Mouse (Mus musculus) fibroblast of lung, adult 2 months (primary cell): ENCODE results near the gene Ndufaf7.

Experiments
- DNase-seq: peaks from one replicate; pipeline ENCODE4 v3.0.0-alpha.2; 2011; ENCODE audit warnings: low read depth

Gene Ndufaf7

GRCm38 (mm10) chr17:78936466-78937228, at the start of gene Ndufaf7, which contains the start of gene Cebpz:
Gene Ndufaf7 (plus strand): TSS chr17:78937136.
Gene Cebpz (minus strand): TSS chr17:78937066.
- peak; percentile 92 for DNase-seq

DNA sequence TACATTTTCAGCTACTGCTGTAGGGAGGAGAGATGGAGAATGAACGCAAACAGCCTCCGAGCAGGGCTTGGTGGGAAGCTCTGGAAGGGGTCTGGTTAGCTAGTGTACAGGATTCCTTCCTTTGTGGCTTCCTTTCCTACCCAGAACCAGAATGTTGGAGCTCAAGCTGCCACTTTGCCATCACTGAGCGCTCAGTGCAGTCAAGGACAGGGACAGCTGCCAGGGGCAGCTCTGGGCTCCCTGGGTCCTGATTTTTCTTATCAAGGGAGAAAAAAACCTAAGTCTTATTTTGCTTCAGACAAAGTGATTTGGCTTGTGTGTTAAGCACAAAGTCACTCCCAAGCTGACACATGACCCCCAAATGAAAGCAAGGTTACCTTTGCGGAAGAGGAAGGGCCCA, 48.4 kb upstream of the Ndufaf7 start:
- no peak for DNase-seq

DNA sequence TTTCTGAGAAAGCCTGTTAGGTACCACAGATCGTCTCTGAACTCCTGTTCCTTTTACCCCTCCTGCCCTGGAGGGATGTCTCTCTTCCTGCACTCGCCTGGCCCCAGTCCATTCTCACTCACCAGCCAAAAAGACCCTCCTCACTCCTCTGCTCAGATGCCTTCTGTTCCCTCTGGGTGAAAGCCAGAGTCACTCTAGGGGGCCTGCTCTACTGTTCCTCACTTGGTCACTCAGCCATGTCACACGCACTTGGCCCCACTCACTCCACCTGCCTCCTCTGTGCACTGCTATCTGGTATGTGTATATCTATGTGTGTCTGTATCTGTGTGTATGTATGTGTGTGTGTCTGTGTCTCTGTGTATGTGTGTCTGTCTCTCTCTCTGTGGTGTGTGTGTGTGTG, 47.8 kb upstream of the Ndufaf7 start:
- DNase-seq = no peak

- no peak for DNase-seq
Measured at GRCm38 (mm10) chr17:78891020-78891419, 45.9 kb upstream of the Ndufaf7 start.

DNA sequence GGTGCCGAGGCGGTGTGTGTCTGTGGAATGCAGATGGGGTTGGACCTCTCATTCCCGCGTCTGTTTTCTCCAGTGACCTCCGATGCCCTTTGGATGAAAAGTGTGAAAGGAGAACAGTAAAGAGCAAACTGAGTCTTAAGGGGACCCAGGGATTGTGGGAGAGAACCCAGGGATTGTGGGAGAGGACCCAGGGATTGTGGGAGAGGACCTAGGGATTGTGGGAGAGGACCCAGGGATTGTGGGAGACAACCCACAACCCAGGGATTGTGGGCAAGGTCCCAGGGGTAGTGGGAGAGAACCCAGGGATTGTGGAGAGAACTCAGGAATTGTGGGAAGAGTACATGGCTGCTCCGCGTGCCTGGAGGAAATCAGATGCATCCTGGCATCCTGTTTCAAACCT, 41.9 kb upstream of the Ndufaf7 start:
- no peak for DNase-seq

DNA sequence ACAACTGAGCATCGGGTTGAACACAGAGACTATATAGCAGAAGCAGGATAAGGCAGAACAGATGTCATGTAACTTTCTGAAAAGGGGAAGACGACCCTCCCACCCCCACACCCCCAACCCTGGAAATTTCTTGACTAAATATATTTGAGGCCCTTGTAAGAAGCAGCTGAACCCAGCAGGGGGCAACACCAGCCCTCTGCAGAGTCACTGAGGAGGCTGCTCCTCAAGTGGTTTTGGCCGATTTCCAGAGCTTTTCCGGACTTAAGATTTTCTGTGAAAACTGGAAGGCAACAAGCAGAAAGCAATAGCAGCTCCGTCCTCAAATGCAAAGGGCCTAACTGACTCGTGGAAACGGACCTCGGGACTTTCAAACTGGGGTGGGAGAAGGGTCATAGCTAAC, 41.5 kb upstream of the Ndufaf7 start:
- DNase-seq = peak; percentile 58

GRCm38 (mm10) chr17:78903158-78903557, 33.8 kb upstream of the Ndufaf7 start:
- DNase-seq = no peak

DNA sequence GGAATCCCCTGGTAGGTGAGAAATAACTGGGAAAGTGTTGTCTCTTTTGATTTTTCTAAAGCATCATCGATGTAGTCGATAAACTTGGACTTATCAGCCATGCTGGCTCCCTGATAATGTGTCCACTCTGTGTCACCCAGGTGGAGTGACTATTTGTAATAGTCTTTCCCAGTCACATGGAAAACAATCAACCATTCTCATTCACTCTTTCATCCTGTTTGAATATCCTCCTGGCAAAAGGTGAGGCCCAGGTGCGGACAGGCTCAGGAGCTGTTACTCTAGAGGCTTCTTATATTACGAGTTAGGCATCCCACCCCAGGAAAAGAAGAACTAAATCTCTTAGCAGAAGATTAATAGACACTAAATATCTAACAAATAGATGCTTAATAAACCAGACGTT, 30.0 kb upstream of the Ndufaf7 start, which contains the start of gene Sult6b1:
Gene Sult6b1, minus strand, starts transcription at position 101 of the 400 bp plus-strand sequence.
- no peak for DNase-seq

- no peak for DNase-seq
Measured at GRCm38 (mm10) chr17:78909374-78909773, 27.6 kb upstream of the Ndufaf7 start.

- DNase-seq = no peak
Measured at GRCm38 (mm10) chr17:78912861-78913281, 24.1 kb upstream of the Ndufaf7 start.

- DNase-seq = no peak
Measured at GRCm38 (mm10) chr17:78913921-78914320, 23.0 kb upstream of the Ndufaf7 start.

DNA sequence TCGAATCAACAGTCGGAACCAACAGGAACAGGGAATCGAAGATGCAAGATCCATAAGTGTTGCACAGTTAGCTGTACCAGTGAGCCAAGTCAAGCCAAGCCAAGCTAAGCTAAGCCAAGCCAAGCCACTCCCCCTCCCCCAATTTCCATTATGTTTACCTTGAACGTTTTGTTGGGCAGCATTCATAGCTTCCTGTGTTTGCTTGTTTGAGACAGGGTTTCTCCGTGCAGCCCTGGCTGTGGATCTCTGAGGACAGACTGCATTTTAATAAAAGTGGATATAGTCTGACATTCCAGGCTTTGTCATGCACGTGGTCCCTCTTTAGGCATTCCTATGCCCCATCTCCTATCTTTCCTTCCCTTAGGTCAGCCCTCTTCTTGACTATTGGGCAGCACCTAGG, 21.2 kb upstream of the Ndufaf7 start:
- no peak for DNase-seq

DNA sequence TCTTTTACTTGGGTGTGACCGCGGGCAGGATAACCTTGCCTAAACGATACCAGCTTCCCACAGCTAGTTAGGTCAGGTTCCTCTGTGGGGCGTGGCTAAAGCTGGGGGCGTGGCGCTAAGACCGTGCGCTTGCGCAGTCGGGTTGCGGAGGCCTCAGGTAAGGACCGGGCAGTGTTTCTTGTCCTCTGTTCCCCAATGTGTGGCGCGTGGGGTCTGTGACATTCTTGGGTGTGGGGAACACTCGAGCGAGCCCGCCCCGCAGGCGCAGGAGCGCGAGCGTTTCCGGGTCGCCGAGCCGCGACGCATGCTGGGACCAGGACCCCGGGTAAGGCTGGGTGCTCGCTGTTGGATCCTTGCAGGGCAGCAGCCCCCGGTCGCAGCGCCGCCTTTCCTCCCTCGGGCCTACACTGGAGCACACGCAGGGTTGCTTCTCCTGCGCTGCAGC, 20.5 kb upstream of the Ndufaf7 start, which contains the start of gene Cebpzos:
Gene Cebpzos, plus strand, starts transcription at position 132 of the 445 bp plus-strand sequence.
- DNase-seq = peak; percentile 64

- DNase-seq = no peak
Measured at GRCm38 (mm10) chr17:78916899-78917298, 20.0 kb upstream of the Ndufaf7 start.

GRCm38 (mm10) chr17:78917696-78918095, 19.2 kb upstream of the Ndufaf7 start:
- DNase-seq = no peak

GRCm38 (mm10) chr17:78935857-78936256, 1.1 kb upstream of the Ndufaf7 start:
- no peak for DNase-seq

DNA sequence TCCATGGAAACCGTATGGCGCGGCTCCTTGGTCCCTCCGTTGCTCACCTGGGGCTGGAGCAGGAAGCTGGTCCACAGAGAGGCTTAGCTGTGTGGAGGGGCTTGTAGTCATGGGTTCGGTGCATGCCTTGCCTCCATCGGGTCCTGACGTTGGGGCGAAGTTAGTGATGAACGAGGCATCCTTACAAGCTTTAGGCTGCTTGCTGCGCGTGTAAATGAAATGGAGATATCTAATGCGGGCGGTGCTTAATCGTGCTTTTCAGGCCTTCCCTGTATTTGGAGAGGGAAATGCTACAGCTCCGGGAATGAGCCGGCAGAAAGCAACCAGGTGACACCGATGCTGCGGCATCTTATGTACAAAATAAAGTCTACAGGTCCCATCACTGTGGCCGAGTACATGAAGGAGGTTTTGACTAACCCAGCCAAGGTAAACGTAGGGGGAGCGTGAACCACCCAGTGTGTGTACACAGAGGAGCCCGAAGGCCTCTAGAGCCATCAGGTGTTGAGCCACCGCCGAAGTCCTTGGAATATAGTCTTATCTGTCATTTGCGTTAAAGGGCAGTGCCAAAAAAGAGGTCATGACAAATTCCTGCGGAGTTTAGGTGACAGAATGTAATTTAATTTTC, 405 bp downstream of the Ndufaf7 start:
- no peak for DNase-seq

DNA sequence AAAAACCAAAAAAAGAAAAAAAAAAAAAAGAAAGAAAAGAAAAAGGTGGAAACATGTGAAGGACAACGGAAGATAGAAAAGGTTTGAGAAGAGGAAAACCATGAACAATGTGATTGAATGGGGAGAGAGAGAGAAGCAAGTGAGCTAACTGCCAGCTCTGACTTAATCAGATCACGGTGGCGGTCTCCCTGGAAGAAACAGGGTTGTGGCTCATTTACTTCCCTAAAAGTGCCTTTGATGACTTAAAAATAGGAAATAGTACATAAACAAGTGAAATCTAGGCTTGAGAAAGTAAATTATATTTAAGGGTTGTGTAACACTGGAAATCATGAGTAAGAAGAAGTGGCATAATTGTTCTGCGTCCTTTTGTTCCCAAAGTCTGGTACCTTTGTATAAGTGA, 2.0 kb downstream of the Ndufaf7 start:
- no peak for DNase-seq

GRCm38 (mm10) chr17:78942579-78942978, 5.6 kb downstream of the Ndufaf7 start:
- no peak for DNase-seq

GRCm38 (mm10) chr17:78951225-78951624, 14.3 kb downstream of the Ndufaf7 start:
- DNase-seq = no peak

- no peak for DNase-seq
Measured at GRCm38 (mm10) chr17:78952070-78952469, 15.1 kb downstream of the Ndufaf7 start.

GRCm38 (mm10) chr17:78953240-78953639, 16.3 kb downstream of the Ndufaf7 start:
- DNase-seq = no peak

- no peak for DNase-seq
Measured at GRCm38 (mm10) chr17:78959473-78959872, 22.5 kb downstream of the Ndufaf7 start.
